Mouse (Mus musculus): ENCODE results near the gene Agpat1.

Agpat1 gene

GRCm38 (mm10) chr17:34606186-34607039 lies 2.4 kb downstream of the Agpat1 start:
- DNase-seq (ENCODE audit: low spot score in 2 of 2): no peak

DNA sequence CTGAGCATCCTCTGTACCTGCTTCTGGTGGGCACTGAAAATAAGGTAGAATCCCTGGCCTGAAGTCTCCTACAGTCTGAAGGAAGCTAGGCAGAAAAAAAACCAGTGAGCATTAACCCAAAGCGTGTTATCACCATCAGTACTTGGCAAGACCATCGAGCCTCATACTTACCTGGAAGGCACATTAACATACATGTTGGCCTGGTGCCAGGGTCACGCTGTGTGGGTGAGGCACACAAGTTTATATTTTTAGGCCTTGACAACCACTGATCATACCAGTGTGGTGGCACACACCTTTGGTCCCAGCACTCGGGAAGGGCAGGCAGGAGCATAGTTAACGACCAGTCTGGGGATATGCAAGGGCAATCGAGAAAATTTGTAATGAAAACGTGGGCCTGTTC lies 3.9 kb downstream of the Agpat1 start:
- DNase-seq (ENCODE audit: low spot score in 2 of 2): no peak

DNA sequence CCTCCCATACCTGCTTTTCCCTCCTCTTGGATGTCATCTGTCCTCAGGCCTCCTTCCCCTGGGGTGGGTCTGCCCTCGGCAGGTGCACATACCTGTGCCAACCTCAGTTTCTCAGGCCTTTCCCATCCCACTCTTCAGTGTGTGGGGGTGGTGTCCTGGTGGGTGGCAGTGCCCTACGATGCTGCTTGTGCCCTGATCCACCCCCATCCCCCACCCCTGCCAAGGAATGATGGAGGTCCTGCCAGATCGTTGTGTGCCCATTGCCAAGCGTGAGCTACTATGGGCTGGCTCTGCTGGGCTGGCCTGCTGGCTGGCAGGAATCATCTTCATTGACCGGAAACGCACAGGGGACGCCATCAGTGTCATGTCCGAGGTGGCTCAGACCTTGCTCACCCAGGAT lies 7.0 kb downstream of the Agpat1 start:
- no peak for DNase-seq (ENCODE audit: low spot score in 2 of 2)

- no peak for DNase-seq (ENCODE audit: low spot score in 2 of 2)
Measured at GRCm38 (mm10) chr17:34613054-34613645, 9.1 kb downstream of the Agpat1 start.

DNA sequence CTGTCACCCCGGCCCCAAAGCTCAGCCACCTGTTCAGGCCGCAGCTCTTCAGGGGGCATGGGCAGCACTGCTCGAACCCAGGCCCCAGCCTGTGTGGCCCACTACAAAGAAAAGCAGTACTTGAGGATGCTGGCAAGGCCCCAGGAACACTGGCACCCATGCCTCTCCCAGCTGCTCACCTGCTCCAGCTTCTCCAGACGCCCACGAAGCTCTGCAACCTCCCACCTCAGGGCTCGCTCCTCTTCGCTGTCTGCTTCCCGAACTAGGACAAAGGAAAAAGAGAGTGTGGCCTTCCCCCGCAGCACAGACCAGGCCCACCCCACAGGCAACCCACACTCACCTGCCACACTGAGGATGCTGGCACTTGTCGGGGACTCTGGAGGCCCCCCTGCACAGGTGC lies 9.8 kb downstream of the Agpat1 start:
- no peak for DNase-seq (ENCODE audit: low spot score in 2 of 2)

DNA sequence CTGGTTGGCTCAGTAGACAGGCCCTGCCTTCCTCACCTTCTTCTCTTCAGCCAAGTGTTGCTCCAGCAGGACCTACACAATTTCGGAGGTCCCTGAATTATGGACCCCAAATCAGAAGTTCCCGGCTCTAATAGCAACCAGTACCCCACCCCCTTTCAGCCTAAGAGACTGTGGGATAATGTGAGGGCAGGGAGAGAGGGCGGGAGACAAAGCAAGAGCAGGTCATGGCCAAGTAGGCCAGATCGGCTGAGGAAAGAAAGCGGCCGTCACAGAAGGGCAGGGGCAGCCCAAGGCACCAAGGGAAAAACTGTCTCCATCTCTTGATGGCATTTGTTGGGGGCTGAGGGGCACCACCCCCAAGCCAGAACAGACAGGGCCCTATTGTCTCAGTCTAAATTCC lies 11.8 kb downstream of the Agpat1 start, which contains the start of gene Egfl8:
Gene Egfl8 (minus strand): TSS at position 101 of the 400 bp plus-strand sequence.
- no peak for DNase-seq (ENCODE audit: low spot score in 2 of 2)

DNA sequence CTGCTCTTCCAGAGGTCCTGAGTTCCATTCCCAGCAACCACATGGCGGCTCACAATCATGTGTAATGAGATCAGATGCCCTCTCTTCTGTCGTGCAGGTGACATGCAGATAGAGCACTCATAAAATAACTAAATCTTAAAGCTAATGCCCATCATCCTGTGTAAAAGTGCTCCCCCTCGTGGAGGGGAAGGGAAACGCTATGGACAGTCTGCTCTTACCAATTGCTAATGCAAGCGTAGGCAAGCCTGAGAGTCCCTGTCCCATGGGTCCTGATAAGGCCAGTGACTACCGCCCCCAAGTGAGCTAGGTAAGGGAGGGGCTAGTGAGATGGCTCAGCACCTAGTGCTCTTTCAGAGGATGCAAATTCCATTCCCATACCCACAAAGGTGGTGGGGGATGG lies 14.9 kb downstream of the Agpat1 start:
- DNase-seq (ENCODE audit: low spot score in 2 of 2): no peak

- DNase-seq (ENCODE audit: low spot score in 2 of 2): no peak
Measured at GRCm38 (mm10) chr17:34621006-34621405, 16.9 kb downstream of the Agpat1 start.

DNA sequence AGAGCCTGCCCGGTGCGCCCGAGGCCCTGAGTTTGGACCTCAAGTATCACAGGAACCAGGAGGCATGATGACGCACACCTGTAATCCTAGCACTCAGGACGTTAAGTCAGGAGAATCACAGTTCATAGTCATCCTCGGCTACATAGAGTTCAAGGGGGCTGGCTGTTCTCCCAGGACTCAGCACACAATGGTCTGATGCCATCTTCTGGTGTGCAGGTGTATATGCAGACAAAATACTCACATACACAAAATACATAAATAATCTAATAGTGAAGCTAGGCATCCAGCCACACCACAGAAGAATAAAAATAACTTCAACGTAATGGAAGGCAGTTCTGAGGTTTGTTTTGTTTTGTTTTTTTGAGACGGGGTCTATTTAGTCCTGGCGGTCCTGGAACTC lies 19.1 kb downstream of the Agpat1 start:
- DNase-seq (ENCODE audit: low spot score in 2 of 2): no peak

DNA sequence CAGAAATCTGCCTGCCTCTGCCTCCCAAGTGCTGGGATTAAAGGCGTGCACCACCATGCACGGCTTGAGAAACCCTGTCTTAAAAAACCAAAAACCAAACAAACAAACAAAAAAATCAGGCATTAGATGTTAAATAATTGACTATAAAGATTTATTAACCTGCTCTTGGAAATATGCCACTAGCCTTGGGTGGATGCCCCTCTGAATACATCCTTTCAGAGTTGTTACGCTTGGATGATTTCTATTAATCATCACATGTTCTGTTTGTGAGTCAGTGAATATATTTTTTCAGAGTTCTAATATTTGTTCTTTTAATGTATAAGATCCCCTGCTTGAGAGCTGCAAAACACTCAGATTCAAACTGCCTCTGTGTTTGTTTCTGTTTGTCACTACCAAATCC lies 20.9 kb downstream of the Agpat1 start:
- no peak for DNase-seq (ENCODE audit: low spot score in 2 of 2)

DNA sequence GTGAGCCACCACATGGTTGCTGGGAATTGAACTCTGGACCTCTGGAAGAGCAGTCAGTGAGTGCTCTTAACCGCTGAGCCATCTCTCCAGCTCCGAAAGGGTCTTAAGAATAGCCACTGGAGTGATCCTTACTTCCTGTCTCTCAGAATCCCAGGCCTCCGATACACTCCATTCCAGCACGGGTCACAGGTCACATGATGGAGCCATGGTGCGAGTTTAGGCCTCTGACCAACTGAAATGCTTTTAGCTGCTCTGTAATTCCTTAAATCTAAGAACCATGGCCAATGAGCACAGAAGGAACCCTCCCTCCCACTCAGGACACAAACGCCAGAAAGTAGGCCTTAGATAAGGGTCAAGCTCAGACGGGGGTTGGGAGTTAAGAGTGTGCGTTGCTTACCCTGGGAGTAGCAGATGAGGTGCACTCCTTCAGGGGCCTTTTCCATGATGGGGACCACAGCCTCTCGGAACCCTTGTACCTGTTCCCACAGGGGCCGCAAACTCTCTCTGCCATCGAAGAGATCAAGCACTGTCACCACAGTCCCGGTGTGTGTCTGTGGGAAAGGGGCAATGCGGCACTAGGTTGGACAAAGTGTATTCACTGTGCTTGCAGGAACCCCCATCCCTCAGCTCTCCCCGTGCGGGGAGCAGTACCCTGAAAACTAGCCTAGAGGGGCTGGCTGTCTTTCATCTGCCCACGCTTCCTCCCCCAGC lies 22.2 kb downstream of the Agpat1 start:
- DNase-seq (ENCODE audit: low spot score in 2 of 2): no peak

- DNase-seq (ENCODE audit: low spot score in 2 of 2): no peak
Measured at GRCm38 (mm10) chr17:34626773-34627092, 22.7 kb downstream of the Agpat1 start.

DNA sequence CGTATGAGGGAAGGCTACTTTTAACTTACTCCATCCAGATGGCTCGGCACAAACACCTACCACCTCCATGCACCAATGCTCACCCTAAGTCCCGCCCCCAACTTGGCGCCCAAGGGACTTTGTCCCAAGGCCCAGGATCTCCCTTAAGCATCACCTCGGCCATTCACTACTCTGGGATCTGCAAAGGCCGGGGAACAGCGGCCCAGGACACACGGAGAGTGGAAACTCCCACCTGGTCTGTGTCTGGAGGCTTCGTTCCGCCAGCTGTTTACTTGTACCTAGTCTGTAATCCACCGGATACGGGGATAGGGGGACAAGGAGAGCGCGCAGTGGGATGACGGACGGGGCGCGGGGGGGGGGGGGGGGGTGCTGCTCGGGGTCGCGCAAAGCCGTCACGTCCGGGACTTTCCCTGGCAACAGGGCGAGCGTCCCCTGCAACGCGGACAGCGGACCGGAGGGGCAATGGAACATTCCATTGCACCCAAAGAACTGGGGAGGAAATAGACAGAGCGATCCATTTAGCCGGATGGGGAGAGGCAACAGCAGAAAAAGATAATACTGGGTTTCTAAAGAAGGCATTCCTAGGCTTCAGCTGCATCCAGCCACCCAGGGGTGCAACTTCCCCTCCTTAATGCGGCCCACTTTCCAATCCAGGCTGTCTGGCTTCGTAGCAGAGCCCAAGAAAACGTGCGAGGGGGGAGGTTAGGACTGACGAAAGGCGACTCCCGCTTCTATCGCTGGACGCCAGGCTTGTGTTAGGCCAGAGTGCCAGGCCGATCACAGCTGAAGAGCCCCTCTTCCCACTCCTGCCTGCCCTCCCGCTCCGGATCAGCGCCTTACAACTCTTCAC lies 23.3 kb downstream of the Agpat1 start:
- peak; percentile 78 to 83 for DNase-seq (ENCODE audit: low spot score in 2 of 2)

DNA sequence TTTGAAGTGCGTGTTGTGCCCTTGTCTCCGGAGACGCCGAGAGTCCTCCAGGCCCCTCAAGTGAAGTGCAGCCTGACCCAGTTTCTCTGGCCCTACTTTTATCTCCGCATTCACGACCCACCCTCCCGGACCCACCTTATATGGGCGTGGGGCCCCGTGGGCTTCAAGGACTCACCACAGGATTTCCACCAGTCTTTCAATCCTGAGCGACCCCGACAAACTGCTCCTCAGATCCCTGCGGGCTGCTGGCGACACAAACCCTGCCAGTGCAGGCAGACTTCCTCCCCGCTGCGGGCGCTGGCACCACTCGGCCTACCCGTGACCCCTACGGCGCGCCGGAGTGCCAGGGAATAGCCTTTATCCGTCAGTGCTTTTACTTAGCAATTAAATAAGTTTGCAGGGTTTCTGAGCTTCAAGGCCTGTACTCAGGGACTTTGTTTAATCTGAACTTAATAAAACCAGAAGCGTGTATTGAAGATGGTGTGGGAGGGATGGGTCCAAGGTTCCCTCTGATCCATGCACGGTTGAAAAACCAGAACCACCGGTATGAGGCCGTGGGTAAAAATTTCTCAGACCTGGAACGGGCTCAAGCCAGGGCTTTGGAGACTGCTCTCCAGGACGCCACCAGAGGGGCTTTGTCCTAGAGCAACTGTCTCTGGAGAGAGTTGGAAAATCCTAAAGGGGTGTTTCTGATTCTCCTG lies 24.0 kb downstream of the Agpat1 start, which contains the start of gene Ppt2:
Gene Ppt2 (minus strand): TSS at position 568 of the 701 bp plus-strand sequence.
- no peak for DNase-seq (ENCODE audit: low spot score in 2 of 2)

- no peak for DNase-seq (ENCODE audit: low spot score in 2 of 2)
Measured at GRCm38 (mm10) chr17:34628644-34628967, 24.5 kb downstream of the Agpat1 start.

DNA sequence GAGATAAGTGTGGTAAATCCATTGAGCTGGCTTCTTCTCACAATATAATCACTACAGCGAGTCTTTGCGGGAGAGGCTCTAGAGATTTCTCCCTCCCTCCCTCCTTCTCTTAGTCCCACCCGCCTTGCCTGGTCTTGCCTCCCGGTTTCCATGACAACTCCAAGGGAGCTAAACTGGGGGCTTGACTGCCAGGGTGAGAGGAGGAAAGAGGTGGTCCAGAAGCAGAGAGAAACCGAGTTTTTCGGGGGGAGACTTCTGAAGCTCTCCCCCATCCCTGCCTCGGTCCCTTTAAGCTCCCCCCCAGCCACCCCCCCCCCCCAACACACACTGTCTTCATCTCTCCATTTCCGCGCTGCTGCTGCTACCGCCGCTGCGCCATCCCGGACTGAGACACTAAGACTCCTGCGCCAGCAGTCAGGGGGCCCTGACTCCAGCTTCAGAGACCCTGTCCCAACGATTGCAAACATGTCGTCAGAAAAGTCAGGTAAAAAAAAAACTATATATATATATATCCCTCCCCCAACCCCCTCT lies 25.2 kb downstream of the Agpat1 start, which contains the start of gene Prrt1:
Gene Prrt1 (plus strand): TSS at position 313 of the 531 bp plus-strand sequence.
- DNase-seq (ENCODE audit: low spot score in 2 of 2): peak in 1 of 2 experiments; percentile 54

- DNase-seq (ENCODE audit: low spot score in 2 of 2): no peak
Measured at GRCm38 (mm10) chr17:34629796-34630603, 25.9 kb downstream of the Agpat1 start.

GRCm38 (mm10) chr17:34630761-34631301 lies 26.8 kb downstream of the Agpat1 start:
- no peak for DNase-seq (ENCODE audit: low spot score in 2 of 2)

GRCm38 (mm10) chr17:34631647-34632046 lies 27.6 kb downstream of the Agpat1 start:
- DNase-seq (ENCODE audit: low spot score in 2 of 2): no peak

DNA sequence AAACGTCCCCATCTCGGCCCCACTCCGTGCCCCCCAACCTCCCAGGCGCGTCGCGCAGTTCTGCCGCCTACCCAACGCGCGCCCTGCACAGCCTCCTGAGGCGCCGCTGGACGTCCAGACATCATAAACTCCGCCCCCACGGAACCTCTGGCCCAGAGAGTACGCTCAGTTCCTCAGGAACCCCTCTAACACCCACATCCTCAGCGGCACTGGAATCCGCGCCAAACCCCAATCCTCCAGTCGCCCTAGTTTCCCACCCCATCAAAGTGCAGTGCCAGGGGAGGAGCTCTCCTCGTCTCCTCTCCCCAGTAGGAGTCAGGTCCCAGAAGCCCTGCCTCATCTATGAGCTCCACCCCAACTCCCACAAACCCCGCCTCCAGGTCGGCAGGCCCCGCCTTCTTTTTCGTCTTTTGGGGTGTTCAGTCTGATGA lies 28.2 kb downstream of the Agpat1 start:
- DNase-seq (ENCODE audit: low spot score in 2 of 2): peak; percentile 76 to 86

All from frontal cortex, postnatal 14 days (tissue).